Mouse (Mus musculus): Measurements from ENCODE around the gene D930020B18Rik. TPM values are rescaled to one million over a fixed set of nuclear protein-coding genes. Genes with fewer than 3 reads are reported as not detected.

Gene D930020B18Rik
- polyA plus RNA-seq (2012): not detected in 2 replicates

GRCm38 (mm10) chr10:121641272-121642053 lies at the start of gene D930020B18Rik:
Gene D930020B18Rik (plus strand): TSS chr10:121641588.

GRCm38 (mm10) chr10:121626186-121626882 lies 15.1 kb upstream of the D930020B18Rik start, which contains the start of gene Xpot:
Gene Xpot (minus strand): TSS chr10:121626332.

DNA sequence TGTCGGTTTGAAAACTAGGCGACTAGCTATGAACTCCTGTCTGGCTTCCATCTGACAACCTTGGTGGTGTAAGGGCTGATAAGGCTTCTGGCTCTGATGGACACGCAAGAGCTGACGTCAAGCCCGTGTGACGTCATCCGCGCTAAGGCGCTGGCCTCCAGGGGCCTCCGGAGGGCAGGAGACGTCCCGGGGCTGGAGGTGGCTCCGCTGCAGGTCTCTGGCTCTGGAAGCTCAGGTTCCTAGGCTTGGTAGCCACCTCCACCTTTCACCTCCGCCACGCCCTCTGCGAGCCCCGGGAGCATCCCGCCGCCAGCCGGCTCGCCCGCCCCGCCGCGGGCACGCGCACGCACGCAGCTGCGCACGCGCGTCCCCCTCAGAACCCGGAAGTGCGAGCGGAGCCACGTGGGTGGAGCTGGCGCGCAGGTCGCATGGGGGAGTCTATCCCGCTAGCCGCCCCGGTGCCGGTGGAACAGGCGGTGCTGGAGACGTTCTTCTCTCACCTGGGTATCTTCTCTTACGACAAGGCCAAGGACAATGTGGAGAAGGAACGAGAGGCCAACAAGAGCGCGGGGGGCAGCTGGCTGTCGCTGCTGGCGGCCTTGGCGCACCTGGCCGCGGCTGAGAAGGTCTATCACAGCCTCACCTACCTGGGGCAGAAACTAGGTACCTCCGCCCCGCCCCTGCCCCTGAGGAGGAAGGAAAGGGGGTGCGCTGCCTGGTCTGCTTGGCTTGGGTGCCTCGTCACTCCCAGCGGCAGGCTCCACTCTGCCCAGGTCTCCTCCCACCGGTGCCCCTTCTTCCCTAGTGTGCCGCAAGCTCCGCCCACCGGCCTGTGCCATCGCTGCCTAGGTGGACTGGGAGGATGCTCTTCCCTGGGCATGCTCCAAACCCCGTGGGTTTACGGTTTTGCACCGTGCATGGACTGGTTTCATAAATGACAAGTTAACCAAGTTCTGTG lies 98.4 kb downstream of the D930020B18Rik start, which contains the start of gene BC048403:
Gene BC048403, plus strand, starts transcription at position 390 of the 958 bp plus-strand sequence.

Other genes with a start within 250 kb of the D930020B18Rik start
- gene Rassf3, start 165.2 kb upstream of the D930020B18Rik start, polyA plus RNA-seq (2012): 7.6 and 9.1 TPM in 2 replicates
- 5.0 and 5.1 TPM in 2 replicates for gene Tbk1, start 54.8 kb upstream of the D930020B18Rik start, polyA plus RNA-seq (2012)
- gene Xpot, start 15.3 kb upstream of the D930020B18Rik start, polyA plus RNA-seq (2012): 34.9 and 41.0 TPM in 2 replicates
- 4.9 and 6.0 TPM in 2 replicates for gene BC048403, start 98.3 kb downstream of the D930020B18Rik start, polyA plus RNA-seq (2012)